Mouse (Mus musculus): Measurements from ENCODE around the gene Trak1. TPM values are rescaled to one million over a fixed set of nuclear protein-coding genes. Genes with fewer than 3 reads are reported as not detected.

The Trak1 gene
- polyA plus RNA-seq, 1 experiment from 2014 or later = 17.7 TPM

DNA sequence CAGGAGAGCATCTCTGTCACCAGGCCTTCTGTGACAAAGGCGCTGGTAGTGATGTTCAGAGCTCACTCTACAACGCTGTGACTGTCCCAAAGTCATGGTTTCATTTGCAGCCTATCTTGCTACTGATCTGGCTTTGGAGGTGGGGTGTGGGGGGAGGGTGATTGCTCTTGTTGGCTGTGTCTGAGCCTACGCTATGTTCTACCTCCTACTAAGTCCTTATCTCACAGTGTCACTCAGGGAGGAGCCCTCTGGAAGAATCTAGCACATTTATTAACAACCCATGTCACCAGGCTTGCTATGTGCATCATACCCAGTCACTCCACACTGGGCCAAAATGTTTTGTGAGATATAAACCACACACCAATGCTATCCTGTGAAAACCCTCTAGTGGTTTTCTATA is 129.1 kb downstream of the Trak1 start:
- no peaks in the 10 kb centered on the region for H3K27me3 ChIP-seq
- WGBS = 73% methylated on average over 3 of the region's 3 CpGs
- no peak overlapping the region for H3K4me2 ChIP-seq
- no peak overlapping the region for H3K27ac ChIP-seq
- no peak for ATAC-seq (ENCODE audit: insufficient number of reproducible peaks, insufficient read depth, low FRiP score, low TSS enrichment, low read depth)
- H3K36me3 ChIP-seq = no peaks in the 10 kb centered on the region
- no peak overlapping the region for H3K9ac ChIP-seq
- no peaks in the 10 kb centered on the region for H3K9me3 ChIP-seq
- H3K4me1 ChIP-seq = peaks cover 27% of the 10 kb centered on the region
- H3K4me3 ChIP-seq = no peak overlapping the region

GRCm38 (mm10) chr9:121426902-121427301 is 129.6 kb downstream of the Trak1 start:
- H3K27ac ChIP-seq = no peak overlapping the region
- H3K9me3 ChIP-seq = no peaks in the 10 kb centered on the region
- 90% methylated on average over 5 of the region's 5 CpGs for WGBS
- no peak overlapping the region for H3K4me3 ChIP-seq
- peaks cover 27% of the 10 kb centered on the region for H3K4me1 ChIP-seq
- H3K27me3 ChIP-seq = no peaks in the 10 kb centered on the region
- no peak overlapping the region for H3K4me2 ChIP-seq
- ATAC-seq (ENCODE audit: insufficient number of reproducible peaks, insufficient read depth, low FRiP score, low TSS enrichment, low read depth) = no peak
- H3K36me3 ChIP-seq = no peaks in the 10 kb centered on the region
- no peak overlapping the region for H3K9ac ChIP-seq

DNA sequence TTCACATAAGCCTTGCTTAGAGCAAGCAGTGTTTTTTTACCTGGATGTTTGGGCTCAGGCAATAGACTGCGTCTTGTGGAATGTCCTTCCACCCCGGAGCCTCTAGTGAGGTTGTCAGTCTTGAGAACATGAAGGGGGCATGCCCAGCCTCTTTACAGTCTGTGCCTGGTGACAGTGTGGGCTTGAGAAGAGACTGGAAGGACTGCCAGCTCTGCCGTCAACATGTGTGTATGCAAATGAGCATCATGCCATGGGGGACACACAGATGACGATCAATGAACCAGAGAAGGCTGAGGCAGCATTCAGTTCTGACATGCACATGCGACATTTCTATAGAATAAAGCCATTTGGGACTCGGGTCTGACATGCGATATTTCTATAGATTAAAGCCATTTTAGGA is 132.3 kb downstream of the Trak1 start:
- Histone ChIP-seq H3K36me3 (0 out of 2 replicates have a peak, but pooled peaks cover 3% of the 10 kb centered on the region), H3K9ac (no peak overlapping the region), H3K27me3 (no peaks in the 10 kb centered on the region), H3K4me1 (peaks cover 26% of the 10 kb centered on the region), H3K9me3 (no peaks in the 10 kb centered on the region), H3K4me3 (no peak overlapping the region), H3K27ac (peak overlapping the region; percentile 45; the same call in 1 of the 2 replicates), H3K4me2 (no peak overlapping the region)
- no peak for ATAC-seq (ENCODE audit: insufficient number of reproducible peaks, insufficient read depth, low FRiP score, low TSS enrichment, low read depth)
- WGBS = 63% methylated on average over 7 of the region's 7 CpGs

GRCm38 (mm10) chr9:121430379-121430778 is 133.1 kb downstream of the Trak1 start:
- ATAC-seq (ENCODE audit: insufficient number of reproducible peaks, insufficient read depth, low FRiP score, low TSS enrichment, low read depth) = 0 out of 2 replicates have a peak, but pooled peaks have one; percentile 33

DNA sequence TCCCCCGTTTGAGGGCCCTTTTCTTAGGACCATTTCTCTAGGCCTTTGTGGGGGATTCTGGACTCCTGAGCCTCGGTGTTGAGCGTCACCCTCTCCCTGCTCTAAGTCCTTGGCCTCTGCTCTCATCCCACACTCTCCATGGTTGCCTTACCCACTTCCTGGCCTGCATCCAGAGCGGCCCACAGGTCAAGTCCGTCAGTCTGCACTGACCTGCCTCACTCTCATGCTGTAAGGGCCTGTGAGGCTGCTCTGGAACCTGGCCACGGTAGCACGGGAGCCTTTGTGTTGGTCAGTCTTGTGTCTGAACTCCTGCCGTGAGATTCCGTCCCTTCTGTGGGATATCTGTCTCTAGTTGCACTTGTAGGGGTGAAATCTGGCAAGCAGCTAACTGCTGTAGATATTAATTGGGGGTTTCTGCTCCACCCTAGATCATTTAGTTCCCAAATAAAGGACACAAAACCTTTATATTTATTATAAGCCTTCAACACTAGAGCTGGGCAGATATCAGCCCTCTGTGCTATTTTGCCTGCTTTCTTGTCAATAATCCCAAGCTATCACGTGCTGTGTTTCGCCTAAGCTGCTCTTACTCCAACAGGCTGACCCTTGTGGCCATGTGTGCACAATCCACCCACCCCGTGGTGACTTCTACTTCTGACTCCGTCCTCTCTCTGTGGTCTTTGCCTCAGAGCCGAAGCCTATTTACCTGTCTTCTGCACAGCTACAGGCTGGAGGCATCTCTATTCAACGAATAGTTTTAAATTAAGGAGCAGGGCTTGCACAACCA is 136.6 kb downstream of the Trak1 start:
- Histone ChIP-seq H3K27ac (no peak overlapping the region), H3K9ac (no peak overlapping the region), H3K36me3 (0 out of 2 replicates have a peak, but pooled peaks cover 3% of the 10 kb centered on the region), H3K4me3 (no peak overlapping the region), H3K4me2 (no peak overlapping the region), H3K9me3 (no peaks in the 10 kb centered on the region), H3K27me3 (no peaks in the 10 kb centered on the region), H3K4me1 (peaks cover 41% of the 10 kb centered on the region)
- WGBS = 84% methylated on average over 15 of the region's 15 CpGs
- ATAC-seq (ENCODE audit: insufficient number of reproducible peaks, insufficient read depth, low FRiP score, low TSS enrichment, low read depth) = no peak

More at GRCm38 (mm10) chr9:121430379-121430778, 133.1 kb downstream of the Trak1 start:
- Histone ChIP-seq H3K4me3 (no peak overlapping the region), H3K4me1 (peaks cover 31% of the 10 kb centered on the region), H3K9ac (no peak overlapping the region), H3K27me3 (no peaks in the 10 kb centered on the region), H3K4me2 (no peak overlapping the region), H3K9me3 (no peaks in the 10 kb centered on the region), H3K27ac (peak overlapping the region; percentile 68), H3K36me3 (0 out of 2 replicates have a peak, but pooled peaks cover 3% of the 10 kb centered on the region)
- WGBS = 30% methylated on average over 6 of the region's 6 CpGs

DNA sequence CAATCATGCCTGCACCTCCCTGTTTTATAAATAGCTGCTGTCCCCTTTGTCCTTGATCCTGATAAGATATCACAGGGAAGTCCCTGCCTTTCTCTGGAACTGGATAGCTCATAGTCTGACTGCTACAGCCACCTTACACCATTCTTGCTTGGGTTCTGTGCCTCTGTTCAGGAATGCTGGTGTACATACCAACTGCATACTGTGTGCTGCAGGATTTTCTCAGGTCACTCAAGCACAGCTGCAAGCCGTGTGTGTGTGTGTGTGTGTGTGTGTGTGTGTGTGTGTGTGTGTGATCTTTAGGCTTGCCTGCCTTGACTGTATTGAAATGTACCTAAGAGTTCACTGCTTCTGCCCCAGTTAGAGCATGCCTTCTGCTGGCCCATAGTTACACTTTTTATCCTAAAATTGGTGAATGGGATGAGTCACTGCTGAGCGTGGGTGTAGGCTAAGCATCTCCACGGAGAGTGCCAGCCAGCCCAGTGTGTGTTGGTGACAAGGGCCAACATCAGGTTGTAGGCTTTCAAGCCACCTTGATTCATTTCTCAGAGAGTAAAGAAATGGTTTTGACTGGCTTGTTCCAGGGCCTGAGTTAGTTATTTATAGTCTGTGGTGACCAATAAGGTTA is 138.1 kb downstream of the Trak1 start:
- no peaks in the 10 kb centered on the region for H3K9me3 ChIP-seq
- H3K27me3 ChIP-seq = no peaks in the 10 kb centered on the region
- no peak for ATAC-seq (ENCODE audit: insufficient number of reproducible peaks, insufficient read depth, low FRiP score, low TSS enrichment, low read depth)
- H3K9ac ChIP-seq = no peak overlapping the region
- H3K36me3 ChIP-seq = 0 out of 2 replicates have a peak, but pooled peaks cover 3% of the 10 kb centered on the region
- H3K4me3 ChIP-seq = no peak overlapping the region
- H3K27ac ChIP-seq = no peak overlapping the region
- H3K4me1 ChIP-seq = peaks cover 31% of the 10 kb centered on the region
- H3K4me2 ChIP-seq = no peak overlapping the region
- 70% methylated on average over 3 of the region's 3 CpGs for WGBS

DNA sequence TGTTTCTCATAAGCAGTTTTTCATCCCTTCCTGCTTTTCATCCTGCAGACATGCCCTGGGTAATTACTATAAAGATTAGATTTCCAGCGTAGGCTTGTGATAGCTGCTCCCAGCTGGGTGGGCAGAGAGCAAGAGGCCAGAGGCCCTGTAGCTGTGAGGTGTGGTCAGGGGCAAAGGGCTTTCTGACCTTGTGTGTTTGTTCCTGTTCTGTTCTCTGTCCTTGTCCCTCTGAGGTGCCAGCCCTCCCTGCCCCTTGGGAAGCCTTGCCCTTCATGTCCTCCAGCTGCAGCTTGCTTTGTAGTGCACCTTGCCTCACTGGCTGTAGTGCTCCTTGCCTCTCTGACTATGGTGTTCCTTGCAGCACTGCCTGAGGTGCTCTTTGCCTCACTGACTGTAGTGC is 139.2 kb downstream of the Trak1 start:
- Histone ChIP-seq H3K4me2 (no peak overlapping the region), H3K9me3 (no peaks in the 10 kb centered on the region), H3K27ac (no peak overlapping the region), H3K36me3 (0 out of 2 replicates have a peak, but pooled peaks cover 3% of the 10 kb centered on the region), H3K4me3 (no peak overlapping the region), H3K27me3 (no peaks in the 10 kb centered on the region), H3K4me1 (peaks cover 25% of the 10 kb centered on the region), H3K9ac (0 out of 2 replicates have a peak overlapping the region, but pooled peaks have one; percentile 36)
- WGBS = 0% methylated on average over 1 of the region's 1 CpGs
- no peak for ATAC-seq (ENCODE audit: insufficient number of reproducible peaks, insufficient read depth, low FRiP score, low TSS enrichment, low read depth)

DNA sequence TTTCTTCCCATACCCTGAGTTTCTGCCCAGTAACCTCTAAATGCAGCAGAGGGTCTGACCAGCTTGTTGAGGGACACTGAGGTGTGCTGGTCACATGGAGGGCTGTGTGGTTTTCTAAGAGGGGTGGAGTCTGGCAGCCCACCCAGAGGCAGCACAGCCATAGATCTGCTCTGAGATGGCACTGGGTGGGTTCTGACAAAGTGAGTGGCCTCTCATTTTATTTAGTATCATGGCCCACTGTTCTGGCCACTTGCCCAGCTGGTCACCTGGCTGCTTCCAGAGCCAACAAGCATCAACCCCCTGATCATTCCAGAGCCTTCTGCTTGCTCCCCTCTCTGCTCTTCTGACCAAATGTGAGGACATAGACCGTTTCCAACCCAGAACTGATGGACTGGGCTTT is 144.8 kb downstream of the Trak1 start:
- Histone ChIP-seq H3K4me2 (no peak overlapping the region), H3K4me3 (no peak overlapping the region), H3K27ac (no peak overlapping the region), H3K4me1 (no peaks in the 10 kb centered on the region), H3K36me3 (peaks cover 45% of the 10 kb centered on the region), H3K27me3 (no peaks in the 10 kb centered on the region), H3K9me3 (no peaks in the 10 kb centered on the region), H3K9ac (no peak overlapping the region)
- no peak for ATAC-seq (ENCODE audit: insufficient number of reproducible peaks, insufficient read depth, low FRiP score, low TSS enrichment, low read depth)
- 71% methylated on average over 1 of the region's 1 CpGs for WGBS

DNA sequence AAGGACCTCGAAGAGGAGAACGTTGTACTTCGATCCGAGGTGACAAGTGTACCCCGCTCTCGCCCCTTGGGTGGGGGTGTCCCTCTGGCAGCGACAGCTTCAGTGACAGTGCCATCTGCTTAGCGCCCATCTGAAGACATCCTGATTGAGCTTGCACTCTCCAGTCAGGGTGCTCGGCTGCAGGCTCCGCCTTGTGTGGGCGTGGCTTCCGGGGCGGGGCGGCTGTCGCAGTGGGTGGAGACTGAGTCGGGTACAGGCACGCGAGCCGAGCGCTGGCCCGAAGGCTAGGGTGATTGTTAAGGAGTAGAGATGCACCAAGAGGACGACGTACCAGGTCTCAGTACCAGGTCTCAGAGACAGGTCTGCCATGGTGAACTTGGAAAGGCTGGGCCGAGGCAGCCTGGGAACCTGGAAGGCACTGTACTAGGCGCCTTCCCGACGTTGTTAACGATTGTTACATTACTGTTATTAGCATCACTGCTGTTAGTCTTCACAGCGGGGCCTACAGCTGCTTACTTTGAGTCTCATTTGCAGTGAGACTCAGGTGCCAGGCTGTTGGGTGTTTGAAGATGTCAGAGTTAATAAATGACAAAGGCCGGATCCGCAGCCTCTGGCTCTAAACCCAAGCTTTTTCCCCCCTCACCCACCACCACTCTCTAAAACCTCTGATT is 146.5 kb downstream of the Trak1 start:
- Histone ChIP-seq H3K9ac (no peak overlapping the region), H3K27ac (no peak overlapping the region), H3K27me3 (no peaks in the 10 kb centered on the region), H3K36me3 (peaks cover 62% of the 10 kb centered on the region), H3K4me2 (no peak overlapping the region), H3K9me3 (no peaks in the 10 kb centered on the region), H3K4me1 (no peaks in the 10 kb centered on the region), H3K4me3 (no peak overlapping the region)
- ATAC-seq (ENCODE audit: insufficient number of reproducible peaks, insufficient read depth, low FRiP score, low TSS enrichment, low read depth) = no peak
- WGBS = 71% methylated on average over 31 of the region's 31 CpGs

DNA sequence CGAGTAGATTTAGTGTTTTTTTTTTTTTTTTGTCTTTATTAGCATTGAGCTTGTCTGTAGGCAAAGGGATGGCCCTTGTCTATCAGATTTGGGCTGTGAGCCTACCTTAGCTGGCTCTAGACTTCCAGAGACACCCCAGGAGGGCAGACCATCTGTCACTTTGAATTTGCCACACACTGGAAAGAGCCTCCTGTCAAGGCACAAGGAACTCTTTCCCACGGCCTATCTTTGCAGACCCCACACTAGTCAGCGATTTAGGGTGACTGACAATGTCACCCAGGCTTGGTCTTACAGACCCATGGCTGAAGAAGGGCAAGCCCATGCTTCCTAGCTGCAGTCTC is 147.0 kb downstream of the Trak1 start:
- H3K36me3 ChIP-seq = peaks cover 67% of the 10 kb centered on the region

GRCm38 (mm10) chr9:121445364-121445763 is 148.1 kb downstream of the Trak1 start:
- no peak for ATAC-seq (ENCODE audit: insufficient number of reproducible peaks, insufficient read depth, low FRiP score, low TSS enrichment, low read depth)
- H3K27ac ChIP-seq = no peak overlapping the region
- no peaks in the 10 kb centered on the region for H3K9me3 ChIP-seq
- peaks cover 73% of the 10 kb centered on the region for H3K36me3 ChIP-seq
- H3K27me3 ChIP-seq = no peaks in the 10 kb centered on the region
- H3K4me2 ChIP-seq = no peak overlapping the region
- 70% methylated on average over 2 of the region's 2 CpGs for WGBS
- no peaks in the 10 kb centered on the region for H3K4me1 ChIP-seq
- no peak overlapping the region for H3K4me3 ChIP-seq
- no peak overlapping the region for H3K9ac ChIP-seq

More for the DNA sequence above, 147.0 kb downstream of the Trak1 start:
- no peaks in the 10 kb centered on the region for H3K27me3 ChIP-seq
- H3K9ac ChIP-seq = no peak overlapping the region
- ATAC-seq (ENCODE audit: insufficient number of reproducible peaks, insufficient read depth, low FRiP score, low TSS enrichment, low read depth) = no peak
- WGBS = 83% methylated on average over 3 of the region's 3 CpGs
- no peaks in the 10 kb centered on the region for H3K9me3 ChIP-seq
- no peak overlapping the region for H3K4me2 ChIP-seq
- no peak overlapping the region for H3K27ac ChIP-seq
- no peaks in the 10 kb centered on the region for H3K4me1 ChIP-seq
- no peak overlapping the region for H3K4me3 ChIP-seq

Data from embryonic facial prominence, embryonic 13.5 days (tissue).